Mouse (Mus musculus): ENCODE measurements around the gene Marc2. TPM values are rescaled to one million over a fixed set of nuclear protein-coding genes. Genes with fewer than 3 reads are reported as not detected.

Marc2 gene
- polyA plus RNA-seq, 1 experiment: 56.9 TPM

DNA sequence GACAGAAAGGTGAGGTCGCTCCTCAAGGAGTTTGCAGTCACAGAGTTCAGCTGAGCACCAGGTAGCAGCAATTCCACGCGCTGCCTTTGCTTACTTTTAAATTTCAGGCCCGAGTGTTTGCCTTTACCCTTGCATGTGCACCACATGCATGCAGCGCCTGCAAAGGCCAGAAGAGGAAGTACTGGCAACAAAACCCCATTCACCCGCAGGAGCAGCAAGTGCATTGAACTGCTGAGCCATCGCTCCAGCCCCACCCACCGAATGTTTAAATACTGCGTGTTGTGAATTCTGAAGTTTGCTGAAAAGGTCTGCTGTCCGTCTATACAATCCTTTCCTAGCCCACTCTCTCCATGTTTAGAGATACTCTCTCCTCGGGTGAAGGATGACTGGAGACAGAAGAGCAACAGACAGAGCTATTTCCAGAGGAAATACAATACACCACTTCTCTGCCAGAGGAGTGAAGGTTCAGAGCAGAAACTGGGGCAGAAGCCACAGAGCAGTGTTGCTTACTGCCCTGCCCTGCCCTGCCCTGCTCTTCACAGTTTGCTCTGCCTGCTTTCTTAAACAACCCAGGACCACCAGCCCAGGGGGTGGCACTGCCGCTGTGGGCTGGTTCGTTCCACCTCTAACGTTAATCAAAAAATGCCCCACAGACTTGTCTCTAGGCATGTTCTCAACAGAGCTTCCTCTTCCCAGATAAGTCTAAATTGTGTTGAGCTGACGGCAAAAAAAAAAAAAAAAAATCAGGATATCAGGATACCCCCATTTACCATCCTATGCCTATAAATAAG, 38.4 kb downstream of the Marc2 start:
- H3K27me3 ChIP-seq (ENCODE audit: control insufficient read depth, insufficient read depth, insufficient read length): no peaks in the 10 kb centered on the region
- no peaks in the 10 kb centered on the region for H3K79me3 ChIP-seq (ENCODE audit: low read depth)
- TF ChIP-seq USF1 (IDR thresholded peaks at IDR 0.05; ENCODE audit: low read depth) (no peak), MYOG (IDR thresholded peaks at IDR 0.05; ENCODE audit: control insufficient read depth, extremely low read depth, insufficient read length) (no peak), MAX (IDR thresholded peaks at IDR 0.05) (no peak), FOSL1 (IDR thresholded peaks at IDR 0.05; ENCODE audit: insufficient read depth, low read length, poor library complexity, severe bottlenecking) (no peak), CTCF (IDR thresholded peaks at IDR 0.05; ENCODE audit: control insufficient read depth, insufficient read depth, insufficient read length) (no peak), MYOD1 (IDR thresholded peaks at IDR 0.05; ENCODE audit: control insufficient read depth, insufficient read length, low read depth) (no peak), CEBPB (IDR thresholded peaks at IDR 0.05; ENCODE audit: low read depth) (no peak)
- no peaks in the 10 kb centered on the region for H3K36me3 ChIP-seq (ENCODE audit: control insufficient read depth, insufficient read depth)
- no peak overlapping the region for H3K4me3 ChIP-seq (ENCODE audit: insufficient read depth, poor library complexity, severe bottlenecking)
- no peaks in the 10 kb centered on the region for H3K79me2 ChIP-seq (ENCODE audit: control insufficient read depth, insufficient read depth)
- H3ac ChIP-seq (ENCODE audit: control insufficient read depth, insufficient read length, low read depth): no peak overlapping the region

DNA sequence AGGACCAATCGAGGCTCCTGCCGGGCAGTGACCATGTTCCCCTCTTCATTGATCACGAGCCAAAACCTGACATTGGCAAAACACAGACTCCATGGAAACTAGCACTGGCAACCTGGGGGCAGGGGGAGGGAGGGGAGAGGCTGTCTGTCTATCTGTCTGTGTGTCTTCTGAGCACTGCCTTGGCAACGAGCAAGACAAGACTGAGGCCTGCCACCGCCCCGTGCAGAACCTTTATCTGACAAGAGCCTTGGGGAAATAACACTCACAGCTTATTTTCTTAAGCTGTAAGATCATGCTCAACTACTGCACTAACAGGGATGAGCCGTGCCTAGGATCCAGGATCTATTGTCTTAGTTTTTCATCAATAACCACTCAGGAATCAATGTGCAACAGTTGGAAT, 39.1 kb downstream of the Marc2 start:
- no peaks in the 10 kb centered on the region for H3K27me3 ChIP-seq (ENCODE audit: control insufficient read depth, insufficient read depth, insufficient read length)
- H3K4me3 ChIP-seq (ENCODE audit: insufficient read depth, poor library complexity, severe bottlenecking): no peak overlapping the region
- no peaks in the 10 kb centered on the region for H3K79me2 ChIP-seq (ENCODE audit: control insufficient read depth, insufficient read depth)
- H3K36me3 ChIP-seq (ENCODE audit: control insufficient read depth, insufficient read depth): no peaks in the 10 kb centered on the region
- H3K79me3 ChIP-seq (ENCODE audit: low read depth): no peaks in the 10 kb centered on the region
- no peak overlapping the region for H3ac ChIP-seq (ENCODE audit: control insufficient read depth, insufficient read length, low read depth)
- no peak for TF ChIP-seq MYOG (IDR thresholded peaks at IDR 0.05; ENCODE audit: control insufficient read depth, extremely low read depth, insufficient read length)

DNA sequence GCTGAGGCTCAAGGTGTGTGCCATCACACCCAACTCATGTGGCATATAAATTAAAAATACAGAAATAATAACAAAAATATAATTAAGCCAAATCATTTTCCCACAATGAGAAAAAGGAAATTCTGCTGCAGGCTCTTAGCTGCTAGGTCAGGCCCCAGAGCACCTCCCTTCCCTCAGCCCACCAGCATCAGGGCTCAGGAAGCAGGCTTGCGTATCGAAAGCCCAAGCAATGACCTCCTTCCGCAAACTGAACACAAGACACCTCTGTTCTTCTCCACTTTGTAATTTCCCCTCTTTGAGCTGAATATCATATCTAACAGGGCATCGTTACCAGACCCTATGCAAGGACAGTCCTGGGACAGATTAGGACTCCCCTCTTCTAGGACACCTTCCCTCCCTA, 40.5 kb downstream of the Marc2 start:
- Histone ChIP-seq H3K79me2 (ENCODE audit: control insufficient read depth, insufficient read depth) (no peaks in the 10 kb centered on the region), H3K4me3 (ENCODE audit: insufficient read depth, poor library complexity, severe bottlenecking) (no peak overlapping the region), H3K36me3 (ENCODE audit: control insufficient read depth, insufficient read depth) (no peaks in the 10 kb centered on the region), H3K79me3 (ENCODE audit: low read depth) (no peaks in the 10 kb centered on the region), H3ac (ENCODE audit: control insufficient read depth, insufficient read length, low read depth) (no peak overlapping the region), H3K27me3 (ENCODE audit: control insufficient read depth, insufficient read depth, insufficient read length) (no peaks in the 10 kb centered on the region)
- TF ChIP-seq USF1 (IDR thresholded peaks at IDR 0.05; ENCODE audit: low read depth) (no peak), CEBPB (IDR thresholded peaks at IDR 0.05; ENCODE audit: low read depth) (no peak), FOSL1 (IDR thresholded peaks at IDR 0.05; ENCODE audit: insufficient read depth, low read length, poor library complexity, severe bottlenecking) (no peak), MAX (IDR thresholded peaks at IDR 0.05) (no peak), MYOG (IDR thresholded peaks at IDR 0.05; ENCODE audit: control insufficient read depth, extremely low read depth, insufficient read length) (no peak), MYOD1 (IDR thresholded peaks at IDR 0.05; ENCODE audit: control insufficient read depth, insufficient read length, low read depth) (no peak), CTCF (IDR thresholded peaks at IDR 0.05; ENCODE audit: control insufficient read depth, insufficient read depth, insufficient read length) (no peak)

DNA sequence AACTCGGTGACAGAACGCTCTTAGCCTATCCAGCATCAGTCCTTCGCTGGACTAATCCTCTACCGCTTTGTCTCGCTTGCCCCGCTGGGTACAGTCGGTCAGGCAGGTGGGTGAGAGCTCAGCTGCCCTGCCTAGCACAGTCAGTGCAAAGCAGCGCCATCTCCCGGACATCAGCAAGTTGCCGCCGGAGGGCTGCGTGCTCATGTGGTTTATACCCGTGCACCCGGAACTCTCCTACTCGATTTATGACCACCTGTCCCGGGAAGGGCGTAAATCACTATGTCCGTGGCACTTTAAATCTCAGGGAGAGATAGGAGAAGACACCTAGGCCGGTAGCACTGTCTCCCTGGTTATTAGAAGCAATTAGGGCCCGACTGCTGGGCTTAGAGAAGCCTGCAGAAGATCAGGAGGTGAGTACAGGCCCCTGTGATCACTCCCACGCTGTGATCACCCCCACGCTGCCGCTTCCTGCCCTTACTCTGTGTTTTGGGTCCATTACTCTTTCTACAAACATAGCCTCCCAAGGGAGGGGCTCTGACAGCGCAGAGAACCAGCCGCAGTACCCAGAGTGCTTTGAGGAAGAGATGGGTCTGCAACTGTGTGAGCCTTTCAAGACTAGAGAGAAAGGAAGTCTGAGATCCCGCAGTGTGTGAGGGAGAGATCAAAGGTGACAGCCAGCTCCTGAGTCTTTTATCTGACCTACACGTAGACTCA, 52.9 kb downstream of the Marc2 start:
- no peak overlapping the region for H3K4me3 ChIP-seq (ENCODE audit: insufficient read depth, poor library complexity, severe bottlenecking)
- TF ChIP-seq CTCF (IDR thresholded peaks at IDR 0.05; ENCODE audit: control insufficient read depth, insufficient read depth, insufficient read length): no peak
- H3K79me2 ChIP-seq (ENCODE audit: control insufficient read depth, insufficient read depth): no peaks in the 10 kb centered on the region
- no peak overlapping the region for H3ac ChIP-seq (ENCODE audit: control insufficient read depth, insufficient read length, low read depth)
- no peaks in the 10 kb centered on the region for H3K79me3 ChIP-seq (ENCODE audit: low read depth)
- no peaks in the 10 kb centered on the region for H3K36me3 ChIP-seq (ENCODE audit: control insufficient read depth, insufficient read depth)
- no peaks in the 10 kb centered on the region for H3K27me3 ChIP-seq (ENCODE audit: control insufficient read depth, insufficient read depth, insufficient read length)

DNA sequence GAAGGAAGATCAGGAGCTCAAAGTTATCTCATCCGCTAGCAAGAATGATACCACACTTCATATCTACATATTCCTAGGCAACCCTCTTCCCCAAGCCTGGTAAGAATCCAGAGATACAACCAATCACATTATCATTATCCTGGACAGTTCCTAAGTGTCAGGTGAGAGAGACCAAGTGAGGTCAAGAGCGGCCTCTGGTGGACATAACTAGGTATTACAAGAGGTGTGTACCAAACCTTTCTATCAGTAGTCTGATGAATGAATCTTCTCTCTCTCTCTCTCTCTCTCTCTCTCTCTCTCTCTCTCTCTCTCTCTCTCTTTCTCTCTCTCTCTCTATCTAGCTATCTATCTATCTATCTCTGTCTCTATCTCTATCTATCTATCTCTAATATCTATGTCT, 55.1 kb downstream of the Marc2 start:
- TF ChIP-seq MYOD1 (IDR thresholded peaks at IDR 0.05; ENCODE audit: control insufficient read depth, insufficient read length, low read depth): no peak
- TF ChIP-seq CEBPB (IDR thresholded peaks at IDR 0.05; ENCODE audit: low read depth): no peak
- no peak for TF ChIP-seq MAX (IDR thresholded peaks at IDR 0.05)
- no peak for TF ChIP-seq MYOG (IDR thresholded peaks at IDR 0.05; ENCODE audit: control insufficient read depth, extremely low read depth, insufficient read length)
- no peak for TF ChIP-seq USF1 (IDR thresholded peaks at IDR 0.05; ENCODE audit: low read depth)
- TF ChIP-seq CTCF (IDR thresholded peaks at IDR 0.05; ENCODE audit: control insufficient read depth, insufficient read depth, insufficient read length): no peak
- TF ChIP-seq FOSL1 (IDR thresholded peaks at IDR 0.05; ENCODE audit: insufficient read depth, low read length, poor library complexity, severe bottlenecking): no peak
- Histone ChIP-seq H3ac (ENCODE audit: control insufficient read depth, insufficient read length, low read depth) (no peak overlapping the region), H3K79me3 (ENCODE audit: low read depth) (no peaks in the 10 kb centered on the region), H3K79me2 (ENCODE audit: control insufficient read depth, insufficient read depth) (no peaks in the 10 kb centered on the region), H3K4me3 (ENCODE audit: insufficient read depth, poor library complexity, severe bottlenecking) (no peak overlapping the region), H3K27me3 (ENCODE audit: control insufficient read depth, insufficient read depth, insufficient read length) (no peaks in the 10 kb centered on the region), H3K36me3 (ENCODE audit: control insufficient read depth, insufficient read depth) (no peaks in the 10 kb centered on the region)

All from C2C12 (cell line).